Mouse (Mus musculus): ENCODE measurements around the gene Hif3a. TPM values are rescaled to one million over a fixed set of nuclear protein-coding genes. Genes with fewer than 3 reads are reported as not detected.
A peak's percentile ranks its signal among the peaks of the same experiment; 100 is the strongest.

Hif3a gene
- polyA plus RNA-seq, 1 experiment: 8.9 TPM

DNA sequence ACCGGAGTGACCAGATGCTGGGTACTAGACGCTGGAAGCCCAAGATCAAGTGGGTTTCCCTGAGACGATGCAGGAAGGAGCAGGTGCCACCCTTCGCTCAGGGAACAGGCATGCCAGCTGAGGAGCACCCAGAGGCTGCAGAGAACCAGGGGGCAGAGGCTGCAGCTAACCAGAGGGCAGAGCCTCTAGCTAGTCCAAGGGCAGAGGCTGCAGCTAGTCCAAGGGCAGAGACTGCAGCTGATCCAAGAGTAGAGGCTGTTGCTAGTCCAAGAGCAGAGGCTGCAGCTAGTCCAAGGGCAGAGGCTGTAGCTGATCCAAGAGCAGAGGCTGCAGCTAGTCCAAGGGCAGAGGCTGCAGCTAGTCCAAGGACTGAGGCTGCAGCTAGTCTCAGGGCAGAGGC, 66.9 kb downstream of the Hif3a start:
- WGBS: 71% methylated on average over 4 of the region's 4 CpGs
- Histone ChIP-seq H3K27ac (ENCODE audit: control insufficient read depth, insufficient read depth, low read length) (no peak overlapping the region), H3K36me3 (ENCODE audit: control insufficient read depth, insufficient read depth, low read length) (no peaks in the 10 kb centered on the region), H3K4me1 (replicated peaks; ENCODE audit: control insufficient read depth, insufficient read depth, low read length) (peaks cover 24% of the 10 kb centered on the region), H3K4me3 (ENCODE audit: control insufficient read depth, insufficient read depth, low read length) (no peak overlapping the region), H3K27me3 (ENCODE audit: control insufficient read depth, insufficient read depth, low read length) (no peaks in the 10 kb centered on the region; the same call in 1 of the 2 replicates)
- DNase-seq: no peak
- TF ChIP-seq CTCF (IDR thresholded peaks at IDR 0.05; ENCODE audit: borderline replicate concordance, control insufficient read depth, extremely low read depth, insufficient read depth, low read length, poor library complexity): no peak
- no peak for TF ChIP-seq POLR2A (IDR thresholded peaks at IDR 0.05; ENCODE audit: control insufficient read depth, extremely low read depth, insufficient read depth, low read length, poor library complexity)

DNA sequence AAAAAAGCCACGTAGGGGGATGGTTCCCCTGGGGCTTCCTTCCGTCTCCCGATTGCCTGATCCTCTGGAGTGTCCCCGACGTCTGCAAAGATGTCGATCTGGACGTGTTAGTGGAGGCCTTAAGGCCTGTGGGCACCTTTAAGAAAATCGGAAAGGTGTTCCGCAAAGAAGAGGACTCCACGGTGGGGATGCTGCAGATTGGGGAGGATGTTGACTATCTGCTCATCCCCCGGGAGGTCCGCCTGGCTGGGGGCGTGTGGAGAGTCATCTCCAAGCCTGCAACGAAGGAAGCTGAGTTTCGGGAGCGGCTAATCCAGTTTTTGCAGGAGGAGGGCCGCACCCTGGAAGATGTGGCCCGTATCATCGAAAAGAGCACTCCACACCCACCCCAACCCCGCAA, 67.8 kb downstream of the Hif3a start:
- DNase-seq: no peak
- Histone ChIP-seq H3K27ac (ENCODE audit: control insufficient read depth, insufficient read depth, low read length) (no peak overlapping the region), H3K4me3 (ENCODE audit: control insufficient read depth, insufficient read depth, low read length) (no peak overlapping the region), H3K36me3 (ENCODE audit: control insufficient read depth, insufficient read depth, low read length) (no peaks in the 10 kb centered on the region), H3K27me3 (ENCODE audit: control insufficient read depth, insufficient read depth, low read length) (no peaks in the 10 kb centered on the region; the same call in 1 of the 2 replicates), H3K4me1 (replicated peaks; ENCODE audit: control insufficient read depth, insufficient read depth, low read length) (peaks cover 33% of the 10 kb centered on the region)
- 40% methylated on average over 20 of the region's 20 CpGs for WGBS
- TF ChIP-seq POLR2A (IDR thresholded peaks at IDR 0.05; ENCODE audit: control insufficient read depth, extremely low read depth, insufficient read depth, low read length, poor library complexity): no peak
- no peak for TF ChIP-seq CTCF (IDR thresholded peaks at IDR 0.05; ENCODE audit: borderline replicate concordance, control insufficient read depth, extremely low read depth, insufficient read depth, low read length, poor library complexity)

DNA sequence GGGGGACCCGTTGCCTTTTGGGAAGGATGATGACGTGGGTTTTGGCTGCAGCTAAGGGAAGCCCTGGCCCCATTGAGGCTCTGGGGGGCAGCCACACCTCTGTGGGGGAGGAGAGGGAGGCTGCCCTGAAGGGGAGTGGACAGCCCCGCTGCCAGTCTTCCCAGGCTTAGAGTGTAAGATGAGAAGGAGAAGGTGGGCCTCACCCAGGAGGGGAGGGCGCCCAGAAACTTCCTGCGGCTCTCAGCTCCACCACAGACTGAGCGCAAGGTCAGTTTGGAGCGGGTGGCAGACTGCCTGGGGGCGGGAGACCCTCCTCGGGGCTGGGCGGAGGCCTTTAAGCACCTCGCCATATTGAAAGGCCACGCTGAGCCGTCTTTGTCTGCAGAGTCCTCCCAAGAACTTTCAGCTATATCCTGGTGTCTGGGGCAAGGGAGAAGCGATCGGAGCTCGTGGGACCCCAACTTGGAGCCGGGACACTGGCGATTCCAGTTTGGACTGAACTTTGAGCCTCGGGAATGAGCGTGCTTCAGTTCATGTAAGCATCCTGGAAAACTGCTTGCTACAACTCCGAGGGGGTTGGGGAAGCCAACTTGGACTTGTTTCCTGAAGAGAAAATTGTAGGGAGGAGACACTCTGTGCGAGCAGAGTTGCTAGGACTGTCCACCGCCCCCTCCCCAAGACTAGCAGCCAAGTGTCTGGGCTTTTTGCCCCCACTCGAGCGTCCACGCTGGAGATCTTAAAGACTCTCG, 68.4 kb downstream of the Hif3a start:
- H3K4me3 ChIP-seq (ENCODE audit: control insufficient read depth, insufficient read depth, low read length): peak overlapping the region; percentile 10; the same call in 1 of the 2 replicates
- no peak overlapping the region for H3K27ac ChIP-seq (ENCODE audit: control insufficient read depth, insufficient read depth, low read length)
- DNase-seq: no peak
- H3K27me3 ChIP-seq (ENCODE audit: control insufficient read depth, insufficient read depth, low read length): no peaks in the 10 kb centered on the region; the same call in 1 of the 2 replicates
- no peaks in the 10 kb centered on the region for H3K36me3 ChIP-seq (ENCODE audit: control insufficient read depth, insufficient read depth, low read length)
- TF ChIP-seq POLR2A (IDR thresholded peaks at IDR 0.05; ENCODE audit: control insufficient read depth, extremely low read depth, insufficient read depth, low read length, poor library complexity) (no peak), CTCF (IDR thresholded peaks at IDR 0.05; ENCODE audit: borderline replicate concordance, control insufficient read depth, extremely low read depth, insufficient read depth, low read length, poor library complexity) (no peak)
- H3K4me1 ChIP-seq (replicated peaks; ENCODE audit: control insufficient read depth, insufficient read depth, low read length): peaks cover 34% of the 10 kb centered on the region
- WGBS: 23% methylated on average over 27 of the region's 27 CpGs

DNA sequence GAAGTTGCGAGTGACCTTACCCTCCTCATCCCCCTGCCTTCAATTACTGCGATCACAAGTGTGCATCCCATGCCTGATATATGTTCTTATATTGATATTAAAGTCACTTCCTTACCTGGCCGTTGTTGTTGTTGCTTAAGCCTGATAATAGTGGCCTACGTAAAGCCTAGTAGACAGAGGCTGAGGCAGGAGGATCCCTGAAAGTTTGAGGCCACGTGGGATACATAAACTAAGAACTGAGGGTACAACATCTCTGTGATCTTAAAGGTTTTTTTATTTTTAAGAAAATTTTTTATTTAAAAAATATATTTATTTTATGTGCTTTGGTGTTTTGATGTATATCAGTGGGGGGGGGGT, 69.8 kb downstream of the Hif3a start, which contains the start of gene Ccdc8:
TSS of gene Ccdc8 (plus strand) at position 258 of the 357 bp plus-strand sequence.
- H3K27ac ChIP-seq (ENCODE audit: control insufficient read depth, insufficient read depth, low read length): no peak within 1 kb of the TSS
- WGBS: 98% methylated on average over 5 of the region's 5 CpGs

DNA sequence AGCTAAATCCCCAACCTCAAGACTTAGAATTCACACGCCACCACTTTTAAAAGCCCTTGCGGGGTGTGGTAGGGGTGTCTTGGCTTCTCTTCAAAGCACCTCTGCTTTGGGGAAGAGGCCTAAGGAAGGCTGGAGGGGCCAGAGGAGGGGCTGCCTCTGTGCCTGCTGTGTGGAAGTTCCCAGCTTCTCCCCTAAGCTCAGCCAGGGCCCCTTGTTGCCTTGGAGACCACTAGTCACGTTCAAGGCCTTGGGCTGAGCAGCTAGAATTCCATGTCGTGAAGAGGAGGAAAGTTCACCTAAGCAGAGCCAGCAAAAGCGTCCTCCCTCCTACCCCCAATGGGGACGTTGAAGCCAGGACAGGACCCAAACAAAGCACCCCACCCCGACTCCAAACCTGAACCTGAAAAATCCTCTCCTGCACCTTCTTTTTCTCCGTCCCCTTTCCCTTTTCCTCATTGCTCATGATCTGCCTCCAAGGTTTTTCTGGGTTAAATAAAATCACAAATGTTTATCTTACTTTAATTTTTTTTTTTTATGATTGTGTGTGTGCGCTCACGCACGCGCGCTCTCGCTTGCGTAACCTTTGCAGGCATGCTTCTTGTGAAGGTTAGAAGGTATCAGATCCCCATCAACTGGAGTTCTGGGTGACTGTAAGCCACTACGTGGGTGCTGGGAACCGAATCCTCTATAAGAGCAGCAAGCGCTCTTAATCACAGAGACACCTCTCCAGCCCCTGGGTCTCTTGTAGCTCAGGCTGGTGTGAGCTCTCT, 70.4 kb downstream of the Hif3a start:
- Histone ChIP-seq H3K27me3 (ENCODE audit: control insufficient read depth, insufficient read depth, low read length) (no peaks in the 10 kb centered on the region; the same call in 1 of the 2 replicates), H3K4me3 (ENCODE audit: control insufficient read depth, insufficient read depth, low read length) (no peak overlapping the region), H3K4me1 (replicated peaks; ENCODE audit: control insufficient read depth, insufficient read depth, low read length) (peaks cover 38% of the 10 kb centered on the region), H3K27ac (ENCODE audit: control insufficient read depth, insufficient read depth, low read length) (no peak overlapping the region), H3K36me3 (ENCODE audit: control insufficient read depth, insufficient read depth, low read length) (no peaks in the 10 kb centered on the region)
- DNase-seq: no peak
- no peak for TF ChIP-seq CTCF (IDR thresholded peaks at IDR 0.05; ENCODE audit: borderline replicate concordance, control insufficient read depth, extremely low read depth, insufficient read depth, low read length, poor library complexity)
- no peak for TF ChIP-seq POLR2A (IDR thresholded peaks at IDR 0.05; ENCODE audit: control insufficient read depth, extremely low read depth, insufficient read depth, low read length, poor library complexity)
- WGBS: 69% methylated on average over 18 of the region's 18 CpGs

More for the DNA sequence above, 69.8 kb downstream of the Hif3a start, which contains the start of gene Ccdc8:
- TF ChIP-seq POLR2A (IDR thresholded peaks at IDR 0.05; ENCODE audit: control insufficient read depth, extremely low read depth, insufficient read depth, low read length, poor library complexity): no peak
- TF ChIP-seq CTCF (IDR thresholded peaks at IDR 0.05; ENCODE audit: borderline replicate concordance, control insufficient read depth, extremely low read depth, insufficient read depth, low read length, poor library complexity): no peak
- DNase-seq: no peak
- Histone ChIP-seq H3K4me1 (replicated peaks; ENCODE audit: control insufficient read depth, insufficient read depth, low read length) (peaks cover 38% of the 10 kb centered on the region), H3K27me3 (ENCODE audit: control insufficient read depth, insufficient read depth, low read length) (no peaks in the 10 kb centered on the region; the same call in 1 of the 2 replicates), H3K4me3 (ENCODE audit: control insufficient read depth, insufficient read depth, low read length) (no peak within 1 kb of the TSS), H3K36me3 (ENCODE audit: control insufficient read depth, insufficient read depth, low read length) (no peaks in the 10 kb centered on the region)

DNA sequence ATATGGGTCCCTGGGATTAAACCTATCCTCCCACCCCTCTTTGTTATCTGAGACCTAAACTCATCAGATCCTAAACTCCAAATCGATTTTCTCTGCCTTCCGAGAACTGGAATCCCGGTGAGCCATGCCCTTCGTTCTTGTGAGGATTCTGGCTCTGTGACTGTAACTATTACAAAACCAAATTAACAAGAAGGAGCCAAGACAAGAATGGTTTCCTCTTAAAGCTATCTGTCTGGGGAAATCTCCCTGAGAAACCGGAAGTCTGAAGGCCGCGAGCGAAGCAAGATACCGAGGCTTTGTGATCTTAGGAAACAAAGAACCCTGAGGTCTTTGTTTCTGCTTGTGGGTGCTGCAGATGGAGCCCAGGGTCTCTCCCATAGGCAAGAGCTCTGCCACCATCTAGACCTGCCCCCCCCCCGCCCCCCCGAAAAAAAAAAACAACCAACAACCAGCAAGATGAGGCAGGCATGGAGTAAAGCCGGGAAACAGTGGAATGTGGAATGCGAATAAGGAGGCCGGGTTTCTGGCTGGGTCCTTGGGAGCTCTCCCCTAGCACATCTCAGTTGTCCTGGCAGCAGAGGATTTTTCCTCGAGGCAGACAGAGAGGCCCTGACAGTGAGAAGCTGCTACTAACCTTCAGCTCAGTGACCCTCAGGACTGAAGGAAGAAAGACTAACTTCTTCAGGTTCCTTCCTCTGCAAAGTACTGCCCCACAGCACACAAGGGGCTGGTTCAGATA, 72.1 kb downstream of the Hif3a start:
- Histone ChIP-seq H3K27me3 (ENCODE audit: control insufficient read depth, insufficient read depth, low read length) (no peaks in the 10 kb centered on the region; the same call in 1 of the 2 replicates), H3K4me1 (replicated peaks; ENCODE audit: control insufficient read depth, insufficient read depth, low read length) (peaks cover 35% of the 10 kb centered on the region), H3K36me3 (ENCODE audit: control insufficient read depth, insufficient read depth, low read length) (no peaks in the 10 kb centered on the region), H3K27ac (ENCODE audit: control insufficient read depth, insufficient read depth, low read length) (peak overlapping the region; percentile 76), H3K4me3 (ENCODE audit: control insufficient read depth, insufficient read depth, low read length) (no peak overlapping the region)
- TF ChIP-seq POLR2A (IDR thresholded peaks at IDR 0.05; ENCODE audit: control insufficient read depth, extremely low read depth, insufficient read depth, low read length, poor library complexity): no peak
- TF ChIP-seq CTCF (IDR thresholded peaks at IDR 0.05; ENCODE audit: borderline replicate concordance, control insufficient read depth, extremely low read depth, insufficient read depth, low read length, poor library complexity): no peak
- DNase-seq: peak; percentile 38
- WGBS: 21% methylated on average over 15 of the region's 15 CpGs
